Mouse (Mus musculus): ENCODE data around the gene Aff4. TPM values are rescaled to one million over a fixed set of nuclear protein-coding genes. Genes with fewer than 3 reads are reported as not detected.

Gene Aff4
- total and polyA plus RNA-seq, 2 experiments from 2014 or later, result 90.2 to 103 TPM

GRCm38 (mm10) chr11:53452396-53452795, 101.8 kb downstream of the Aff4 start:
- WGBS, result 94% methylated on average over 9 of the region's 9 CpGs
- no peak overlapping the region for H3K4me3 ChIP-seq (ENCODE audit: low read depth, low read length)
- DNase-seq (ENCODE audit: low spot score) (no peak), ATAC-seq (ENCODE audit: low FRiP score) (no peak)
- no peaks in the 10 kb centered on the region for H3K36me3 ChIP-seq (ENCODE audit: insufficient read depth, low read length)
- H3K9ac ChIP-seq (replicated peaks; ENCODE audit: low read length, poor library complexity, severe bottlenecking), result no peak overlapping the region
- no peak for TF ChIP-seq CTCF (IDR thresholded peaks at IDR 0.05)
- no peak overlapping the region for H3K4me2 ChIP-seq (ENCODE audit: low read depth, low read length, poor library complexity, severe bottlenecking)
- H3K9me3 ChIP-seq (ENCODE audit: low read length), result no peaks in the 10 kb centered on the region
- H3K27me3 ChIP-seq (ENCODE audit: insufficient read depth, low read length), result peaks cover 11% of the 10 kb centered on the region; the same call in 1 of the 2 replicates
- no peak overlapping the region for H3K27ac ChIP-seq (ENCODE audit: low read depth, low read length)
- H3K4me1 ChIP-seq (ENCODE audit: insufficient read depth, low read length), result no peaks in the 10 kb centered on the region

DNA sequence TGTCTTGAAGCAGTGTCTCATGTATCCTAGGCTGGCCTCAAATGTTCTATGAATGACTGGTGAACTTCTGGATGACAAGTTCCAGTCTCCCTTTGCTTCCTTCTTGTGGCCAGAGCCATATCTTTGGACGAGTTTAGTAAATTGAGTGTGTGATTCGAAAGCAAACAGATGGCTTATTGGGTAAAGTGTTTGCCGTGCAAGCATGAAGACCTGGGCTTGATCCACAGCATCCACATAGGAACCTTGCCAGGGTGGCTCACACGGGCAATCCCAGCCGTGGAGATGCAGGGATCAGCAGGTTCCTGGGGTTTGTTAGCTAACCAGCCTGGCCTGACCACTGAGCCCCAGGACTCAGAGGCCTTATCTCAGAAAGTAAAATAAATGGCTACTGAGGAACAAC, 102.4 kb downstream of the Aff4 start:
- H3K36me3 ChIP-seq (ENCODE audit: insufficient read depth, low read length), result no peaks in the 10 kb centered on the region
- no peak for TF ChIP-seq CTCF (IDR thresholded peaks at IDR 0.05)
- H3K27me3 ChIP-seq (ENCODE audit: insufficient read depth, low read length), result peaks cover 16% of the 10 kb centered on the region; the same call in 1 of the 2 replicates
- 90% methylated on average over 5 of the region's 5 CpGs for WGBS
- no peaks in the 10 kb centered on the region for H3K9me3 ChIP-seq (ENCODE audit: low read length)
- H3K4me2 ChIP-seq (ENCODE audit: low read depth, low read length, poor library complexity, severe bottlenecking), result no peak overlapping the region
- no peaks in the 10 kb centered on the region for H3K4me1 ChIP-seq (ENCODE audit: insufficient read depth, low read length)
- no peak overlapping the region for H3K9ac ChIP-seq (replicated peaks; ENCODE audit: low read length, poor library complexity, severe bottlenecking)
- no peak for DNase-seq (ENCODE audit: low spot score)
- no peak overlapping the region for H3K27ac ChIP-seq (ENCODE audit: low read depth, low read length)
- H3K4me3 ChIP-seq (ENCODE audit: low read depth, low read length), result no peak overlapping the region
- no peak for ATAC-seq (ENCODE audit: low FRiP score)

GRCm38 (mm10) chr11:53456474-53457371, 106.1 kb downstream of the Aff4 start, which contains the start of the genes Gm10447 and Shroom1:
Gene Gm10447, minus strand, starts transcription at chr11:53457110.
Gene Shroom1, plus strand, starts transcription at chr11:53457205.
- Histone ChIP-seq H3K4me1 (ENCODE audit: insufficient read depth, low read length) (no peaks in the 10 kb centered on the region), H3K4me3 (ENCODE audit: low read depth, low read length) (peak within 1 kb of the TSS; percentile 40), H3K27ac (ENCODE audit: low read depth, low read length) (no peak within 1 kb of the TSS), H3K36me3 (ENCODE audit: insufficient read depth, low read length) (no peaks in the 10 kb centered on the region), H3K9me3 (ENCODE audit: low read length) (no peaks in the 10 kb centered on the region), H3K4me2 (ENCODE audit: low read depth, low read length, poor library complexity, severe bottlenecking) (peak within 1 kb of the TSS; percentile 76), H3K9ac (replicated peaks; ENCODE audit: low read length, poor library complexity, severe bottlenecking) (peak within 1 kb of the TSS; percentile 51), H3K27me3 (ENCODE audit: insufficient read depth, low read length) (peaks cover 34% of the 10 kb centered on the region)
- 5% methylated on average over 41 of the region's 42 CpGs for WGBS
- peak; percentile 57 for DNase-seq (ENCODE audit: low spot score)
- peak; percentile 58; the same call in 1 of the 2 replicates for ATAC-seq (ENCODE audit: low FRiP score)
- TF ChIP-seq CTCF (IDR thresholded peaks at IDR 0.05), result peak; percentile 65

DNA sequence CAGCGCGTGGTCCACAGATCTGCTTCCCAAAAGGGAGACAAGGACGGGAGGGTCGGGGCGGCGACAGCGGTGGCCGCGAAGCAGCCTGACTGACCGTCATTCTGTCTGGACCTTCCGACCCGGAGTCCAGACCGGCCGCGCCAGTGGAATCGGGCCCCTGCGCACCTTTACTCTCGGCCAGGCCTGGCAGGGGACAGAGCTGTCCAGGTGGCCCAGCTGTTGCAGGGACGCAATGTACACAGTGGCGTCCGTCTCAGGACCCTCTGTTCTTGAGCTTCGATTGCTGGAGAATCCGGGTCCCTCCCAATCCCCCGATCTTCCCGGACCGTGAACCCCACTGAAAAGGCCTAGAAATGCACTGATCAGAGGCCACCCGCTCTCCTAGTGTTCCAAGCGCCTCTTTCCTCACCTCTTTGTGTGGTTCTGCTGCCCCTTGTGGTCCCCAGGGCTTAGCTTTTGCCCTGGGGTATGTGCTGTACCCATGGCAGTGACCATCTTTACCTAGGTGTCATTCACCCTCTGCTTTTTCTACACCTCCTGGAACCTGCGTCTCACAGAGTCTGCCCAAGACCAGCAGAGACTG, 106.8 kb downstream of the Aff4 start:
- DNase-seq (ENCODE audit: low spot score) (no peak), ATAC-seq (ENCODE audit: low FRiP score) (no peak)
- WGBS, result 8% methylated on average over 26 of the region's 29 CpGs
- no peaks in the 10 kb centered on the region for H3K4me1 ChIP-seq (ENCODE audit: insufficient read depth, low read length)
- peak overlapping the region; percentile 51 for H3K9ac ChIP-seq (replicated peaks; ENCODE audit: low read length, poor library complexity, severe bottlenecking)
- no peak overlapping the region for H3K27ac ChIP-seq (ENCODE audit: low read depth, low read length)
- H3K4me2 ChIP-seq (ENCODE audit: low read depth, low read length, poor library complexity, severe bottlenecking), result peak overlapping the region; percentile 76
- peak overlapping the region; percentile 40 for H3K4me3 ChIP-seq (ENCODE audit: low read depth, low read length)
- TF ChIP-seq CTCF (IDR thresholded peaks at IDR 0.05), result peak; percentile 28
- H3K36me3 ChIP-seq (ENCODE audit: insufficient read depth, low read length), result no peaks in the 10 kb centered on the region
- no peaks in the 10 kb centered on the region for H3K9me3 ChIP-seq (ENCODE audit: low read length)
- H3K27me3 ChIP-seq (ENCODE audit: insufficient read depth, low read length), result peaks cover 41% of the 10 kb centered on the region

- no peak for TF ChIP-seq CTCF (IDR thresholded peaks at IDR 0.05)
- no peak overlapping the region for H3K4me3 ChIP-seq (ENCODE audit: low read depth, low read length)
- H3K27ac ChIP-seq (ENCODE audit: low read depth, low read length), result no peak overlapping the region
- no peak overlapping the region for H3K4me2 ChIP-seq (ENCODE audit: low read depth, low read length, poor library complexity, severe bottlenecking)
- no peak overlapping the region for H3K9ac ChIP-seq (replicated peaks; ENCODE audit: low read length, poor library complexity, severe bottlenecking)
- 70% methylated on average over 3 of the region's 3 CpGs for WGBS
- H3K27me3 ChIP-seq (ENCODE audit: insufficient read depth, low read length), result peaks cover 52% of the 10 kb centered on the region
- ATAC-seq (ENCODE audit: low FRiP score), result no peak
- H3K36me3 ChIP-seq (ENCODE audit: insufficient read depth, low read length), result no peaks in the 10 kb centered on the region
- no peaks in the 10 kb centered on the region for H3K4me1 ChIP-seq (ENCODE audit: insufficient read depth, low read length)
- DNase-seq (ENCODE audit: low spot score), result no peak
- H3K9me3 ChIP-seq (ENCODE audit: low read length), result no peaks in the 10 kb centered on the region
Observed at GRCm38 (mm10) chr11:53458996-53459395, 108.4 kb downstream of the Aff4 start.

GRCm38 (mm10) chr11:53460192-53460591, 109.6 kb downstream of the Aff4 start:
- peaks cover 60% of the 10 kb centered on the region for H3K27me3 ChIP-seq (ENCODE audit: insufficient read depth, low read length)
- DNase-seq (ENCODE audit: low spot score) (no peak), ATAC-seq (ENCODE audit: low FRiP score) (no peak)
- H3K4me2 ChIP-seq (ENCODE audit: low read depth, low read length, poor library complexity, severe bottlenecking), result no peak overlapping the region
- no peak overlapping the region for H3K9ac ChIP-seq (replicated peaks; ENCODE audit: low read length, poor library complexity, severe bottlenecking)
- H3K9me3 ChIP-seq (ENCODE audit: low read length), result no peaks in the 10 kb centered on the region
- TF ChIP-seq CTCF (IDR thresholded peaks at IDR 0.05), result no peak
- H3K4me1 ChIP-seq (ENCODE audit: insufficient read depth, low read length), result no peaks in the 10 kb centered on the region
- no peak overlapping the region for H3K27ac ChIP-seq (ENCODE audit: low read depth, low read length)
- no peak overlapping the region for H3K4me3 ChIP-seq (ENCODE audit: low read depth, low read length)
- H3K36me3 ChIP-seq (ENCODE audit: insufficient read depth, low read length), result no peaks in the 10 kb centered on the region
- WGBS, result 84% methylated on average over 3 of the region's 3 CpGs

Data from midbrain, postnatal 0 days (tissue).